Mouse (Mus musculus) heart, postnatal 0 days (tissue): ENCODE measurements around the gene Tcte2. TPM values are rescaled to one million over a fixed set of nuclear protein-coding genes. Genes with fewer than 3 reads are reported as not detected.
A peak's percentile ranks its signal among the peaks of the same experiment; 100 is the strongest.

Source experiments
- ATAC-seq: fragments of 200-750 bp; cut with Nextera tagmentation; 2 replicates; pipeline ENCODE4 v1.8.0; 2017; ENCODE audit warnings: low read depth, moderate number of reproducible peaks, moderate library complexity; ENCODE audit not compliant: insufficient read depth
- DNase-seq: peaks from one replicate; pipeline ENCODE4 v3.0.0-alpha.2; 2016; ENCODE audit warnings: low spot score
- H3K27ac ChIP-seq: fragments of 300-500 bp; sonication (generic); 2 replicates; pipeline ENCODE4 v1.5.1; 2014; ENCODE audit warnings: low read depth, mild to moderate bottlenecking
- H3K27me3 ChIP-seq: fragments of 300-500 bp; sonication (generic); 2 replicates; pipeline ENCODE4 v1.6.1; 2014; ENCODE audit warnings: low read length, mixed read lengths; ENCODE audit not compliant: control insufficient read depth, insufficient read depth
- H3K36me3 ChIP-seq: fragments of 300-500 bp; sonication (generic); replicated peaks from 2 replicates; pipeline ENCODE4 v1.6.1; 2014; ENCODE audit warnings: low read length, mixed read lengths; ENCODE audit not compliant: control insufficient read depth, insufficient read depth
- H3K4me1 ChIP-seq: fragments of 300-500 bp; sonication (generic); 2 replicates; pipeline ENCODE4 v1.6.1; 2014; ENCODE audit warnings: antibody characterized with exemption; ENCODE audit not compliant: control insufficient read depth, insufficient read depth
- H3K4me2 ChIP-seq: fragments of 300-500 bp; sonication (generic); 2 replicates; pipeline ENCODE4 v1.6.1; 2014; ENCODE audit warnings: low read depth, mild to moderate bottlenecking, low read length, moderate library complexity
- H3K4me3 ChIP-seq: fragments of 300-500 bp; sonication (generic); 2 replicates; pipeline ENCODE4 v1.5.1; 2014; ENCODE audit warnings: low read depth, low read length
- H3K9ac ChIP-seq: fragments of 300-500 bp; sonication (generic); replicated peaks from 2 replicates; pipeline ENCODE4 v1.6.1; 2014; ENCODE audit warnings: low read depth, low read length, mixed read lengths
- H3K9me3 ChIP-seq: fragments of 300-500 bp; sonication (generic); replicated peaks from 2 replicates; pipeline ENCODE4 v1.6.1; 2016; ENCODE audit warnings: low read length; ENCODE audit not compliant: control insufficient read depth
- CTCF ChIP-seq: IDR thresholded peaks from 2 replicates; pipeline ENCODE4 v1.5.1; 2016; ENCODE audit warnings: antibody characterized with exemption, control low read depth, low read depth
- EP300 ChIP-seq: IDR thresholded peaks from 2 replicates; pipeline ENCODE4 v1.6.1; 2016; ENCODE audit warnings: antibody characterized with exemption, low read depth
- WGBS: fragments of 180-500 bp; shearing (Covaris S2); extraction: QIAGEN DNeasy Blood & Tissue Kit; methylation state at CpG from one replicate; pipeline ENCODE4 v1.1.7; 2014; 5-methylcytosine and 5-hydroxymethylcytosine counted together
- polyA plus RNA-seq: library from polyadenylated mRNA; unstranded; fragments of >200 nt; fragmentation: Nextera tagmentation; extraction: Ambion mirVana; gene quantifications from 2 replicates; pipeline ENCODE4 v1.2.1, GENCODE M21; 2015
- total RNA-seq: library from RNA; depleted of rRNA; stranded (reverse); fragments of >200 nt; gene quantifications from 2 replicates; pipeline ENCODE4 v1.2.3, GENCODE M21; 2014; ENCODE audit warnings: low replicate concordance

The Tcte2 gene
- total and polyA plus RNA-seq, 2 experiments from 2014 or later, result 0.92 to 4.5 TPM

GRCm38 (mm10) chr17:13763819-13764218 is 2.2 kb upstream of the Tcte2 start:
- no peak overlapping the region for H3K9ac ChIP-seq
- H3K36me3 ChIP-seq, result no peaks in the 10 kb centered on the region
- H3K9me3 ChIP-seq, result no peaks in the 10 kb centered on the region
- WGBS, result 22% methylated on average over 1 of the region's 1 CpGs
- H3K4me3 ChIP-seq, result no peak overlapping the region
- H3K27me3 ChIP-seq, result no peaks in the 10 kb centered on the region
- no peak overlapping the region for H3K4me2 ChIP-seq
- no peak overlapping the region for H3K27ac ChIP-seq
- no peak for TF ChIP-seq CTCF
- TF ChIP-seq EP300, result no peak
- no peak for DNase-seq
- no peak for ATAC-seq
- peaks cover 13% of the 10 kb centered on the region for H3K4me1 ChIP-seq

- WGBS, result under 1% methylated on average over 38 of the region's 72 CpGs
- DNase-seq, result no peak
- no peaks in the 10 kb centered on the region for H3K9me3 ChIP-seq
- peaks cover 14% of the 10 kb centered on the region for H3K4me1 ChIP-seq
- H3K27ac ChIP-seq, result peak overlapping the region; percentile 95
- H3K4me2 ChIP-seq, result peak overlapping the region; percentile 100
- ATAC-seq, result peak; percentile 40
- peak overlapping the region; percentile 97 for H3K4me3 ChIP-seq
- TF ChIP-seq EP300 (no peak), CTCF (no peak)
- H3K36me3 ChIP-seq, result no peaks in the 10 kb centered on the region
- H3K27me3 ChIP-seq, result no peaks in the 10 kb centered on the region
- H3K9ac ChIP-seq, result peak overlapping the region; percentile 97
These were observed 898 bp downstream of the Tcte2 start for GRCm38 (mm10) chr17:13760675-13761178.

DNA sequence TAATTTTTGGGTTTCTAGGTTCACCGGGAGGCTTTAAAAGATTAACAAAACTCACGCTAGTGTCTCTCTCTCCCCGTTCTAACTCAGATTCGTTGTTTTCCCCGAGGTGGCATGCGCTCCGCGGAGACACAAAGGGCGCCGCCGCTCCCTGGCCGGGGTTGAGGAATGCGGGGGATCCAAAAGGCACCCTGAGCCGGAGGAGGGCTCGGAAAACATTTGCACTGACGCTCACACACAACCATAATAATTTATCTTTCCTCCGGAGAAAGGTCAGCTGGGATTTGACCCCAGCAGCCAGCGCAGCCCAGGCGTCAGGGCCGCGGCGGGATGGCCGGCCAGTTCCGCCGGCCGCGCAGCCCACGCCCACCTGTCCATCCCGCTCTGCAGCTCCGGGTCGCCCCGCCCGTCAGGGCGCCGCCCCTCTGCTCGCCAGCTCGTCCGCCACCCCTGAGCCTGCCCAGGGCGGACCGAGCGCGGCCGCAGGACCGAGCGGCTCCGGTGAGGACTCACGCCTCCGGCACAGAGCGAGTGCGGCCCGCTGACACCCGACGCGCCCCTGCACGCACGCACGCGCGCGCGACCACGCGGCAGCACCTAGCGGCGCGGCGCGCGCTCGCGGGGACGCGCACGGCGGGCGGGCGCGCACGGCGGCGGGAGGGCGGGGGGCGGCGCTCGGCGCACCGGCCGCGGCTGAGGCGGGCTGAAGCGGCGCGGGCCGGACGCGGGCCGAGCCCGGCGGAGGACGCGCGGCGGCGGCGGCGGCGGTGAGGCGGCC is 1.6 kb downstream of the Tcte2 start, which contains the start of gene Afdn:
Afdn (plus strand) TSS at position 687 of the 775 bp plus-strand sequence.
- H3K27me3 ChIP-seq, result no peaks in the 10 kb centered on the region
- peaks cover 13% of the 10 kb centered on the region for H3K4me1 ChIP-seq
- H3K36me3 ChIP-seq, result no peaks in the 10 kb centered on the region
- peak within 1 kb of the TSS; percentile 100 for H3K4me2 ChIP-seq
- no peaks in the 10 kb centered on the region for H3K9me3 ChIP-seq
- DNase-seq, result peak; percentile 81
- under 1% methylated on average over 86 of the region's 108 CpGs for WGBS
- H3K4me3 ChIP-seq, result peak within 1 kb of the TSS; percentile 97
- no peak for TF ChIP-seq CTCF
- TF ChIP-seq EP300, result no peak
- ATAC-seq, result peak; percentile 91
- peak within 1 kb of the TSS; percentile 97 for H3K9ac ChIP-seq
- H3K27ac ChIP-seq, result peak within 1 kb of the TSS; percentile 95

DNA sequence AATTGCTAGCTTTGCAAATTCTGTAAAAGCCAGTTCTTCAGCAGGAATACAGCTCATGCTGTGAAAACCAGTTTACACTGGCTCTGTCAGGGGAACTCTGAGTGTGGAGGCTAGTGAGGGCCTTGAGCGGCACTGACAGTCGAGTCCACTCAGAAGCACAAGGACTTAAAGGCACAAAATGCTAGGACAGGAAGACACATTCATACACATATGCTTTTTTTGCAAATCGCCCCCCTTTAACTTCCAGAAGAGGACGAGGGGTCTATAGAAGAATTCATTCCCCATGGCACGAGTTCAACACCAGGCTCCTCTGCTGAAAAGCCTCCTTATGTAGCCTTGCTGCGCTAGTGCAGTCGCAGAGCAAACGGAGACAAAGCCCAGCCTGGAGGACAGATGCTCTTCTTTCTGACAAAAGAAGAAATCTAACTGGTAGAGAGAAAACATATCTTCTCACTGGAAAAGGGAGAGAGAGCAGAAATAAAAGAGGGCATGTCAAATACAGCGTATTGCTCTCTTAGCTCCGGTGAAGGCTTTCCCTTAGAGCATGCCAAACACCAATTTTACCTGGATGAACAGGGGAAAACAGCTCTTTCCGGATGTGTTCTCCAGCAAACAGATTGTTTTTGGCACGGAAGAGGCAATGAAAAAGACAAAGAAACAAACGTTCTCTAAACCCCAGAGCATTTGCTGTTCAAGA is 2.3 kb downstream of the Tcte2 start:
- TF ChIP-seq CTCF, result no peak
- no peak for TF ChIP-seq EP300
- H3K27ac ChIP-seq, result peak overlapping the region; percentile 95
- 11% methylated on average over 13 of the region's 13 CpGs for WGBS
- peaks cover 12% of the 10 kb centered on the region for H3K4me1 ChIP-seq
- no peaks in the 10 kb centered on the region for H3K9me3 ChIP-seq
- peak overlapping the region; percentile 100 for H3K4me2 ChIP-seq
- H3K9ac ChIP-seq, result peak overlapping the region; percentile 97
- H3K4me3 ChIP-seq, result peak overlapping the region; percentile 97
- ATAC-seq (no peak), DNase-seq (no peak)
- no peaks in the 10 kb centered on the region for H3K36me3 ChIP-seq
- H3K27me3 ChIP-seq, result no peaks in the 10 kb centered on the region

GRCm38 (mm10) chr17:13758586-13758985 is 3.0 kb downstream of the Tcte2 start:
- DNase-seq (no peak), ATAC-seq (no peak)
- H3K9me3 ChIP-seq, result no peaks in the 10 kb centered on the region
- TF ChIP-seq CTCF (no peak), EP300 (no peak)
- H3K27me3 ChIP-seq, result no peaks in the 10 kb centered on the region
- no peak overlapping the region; the same call in 1 of the 2 replicates for H3K27ac ChIP-seq
- H3K4me1 ChIP-seq, result peaks cover 6% of the 10 kb centered on the region; the same call in 1 of the 2 replicates
- no peak overlapping the region for H3K4me3 ChIP-seq
- H3K36me3 ChIP-seq, result no peaks in the 10 kb centered on the region
- WGBS, result 84% methylated on average over 7 of the region's 7 CpGs
- H3K9ac ChIP-seq, result no peak overlapping the region
- H3K4me2 ChIP-seq, result peak overlapping the region; percentile 100; the same call in 1 of the 2 replicates
